ENCODE assay signal across 11 mouse cellular contexts in genomic region chr9:75760075-75760474, GRCm38 (mm10). TPM values are rescaled to one million over a fixed set of nuclear protein-coding genes. Genes with fewer than 3 reads are reported as not detected.
A peak's percentile ranks its signal among the peaks of the same experiment; 100 is the strongest.
DNase-seq lines count a peak whose midpoint lies in the region; ATAC-seq and TF ChIP-seq lines count a peak whose summit lies in the region.
"Had no signal": no experiment of that assay in that cellular context is flagged by ENCODE, and none has a peak within 500 bp of the region (broad histone marks: within the 10 kb centered on the region; RNA-seq: fewer than 3 reads in every experiment).

No protein-coding gene starts in this region.

- 19% methylated on average over 5 of the region's 5 CpGs for WGBS in hindbrain, postnatal 0 days
- 35% methylated on average over 5 of the region's 5 CpGs for WGBS in hindbrain, embryonic 13.5 days
- WGBS in neural tube, embryonic 15.5 days: 42% methylated on average over 5 of the region's 5 CpGs

- H3K4me3 ChIP-seq in hindbrain, postnatal 0 days (ENCODE audit: low read length): no peak overlapping the region
- H3K4me3 ChIP-seq in hindbrain, embryonic 13.5 days: no peak overlapping the region
- no peak overlapping the region for H3K4me3 ChIP-seq in neural tube, embryonic 15.5 days (replicated peaks)
- H3K4me3 ChIP-seq: neural tube, embryonic 12.5 days had no signal

- no peak for ATAC-seq in CD4-positive, CD25-positive, alpha-beta regulatory T cell, adult 4 months
- ATAC-seq in hindbrain, postnatal 0 days: no peak
- no peak for ATAC-seq in hindbrain, embryonic 13.5 days (ENCODE audit: low FRiP score)
- no peak for ATAC-seq in neural tube, embryonic 15.5 days (ENCODE audit: low FRiP score)
- ATAC-seq: inflammation-experienced regulatory T-cells, adult 6 months had no signal

- no peaks in the 10 kb centered on the region for H3K4me1 ChIP-seq in hindbrain, postnatal 0 days (ENCODE audit: insufficient read depth, low read length)
- no peaks in the 10 kb centered on the region for H3K4me1 ChIP-seq in hindbrain, embryonic 13.5 days (replicated peaks)
- H3K4me1 ChIP-seq in neural tube, embryonic 15.5 days: no peaks in the 10 kb centered on the region
- H3K4me1 ChIP-seq: neural tube, embryonic 12.5 days had no signal

- no peaks in the 10 kb centered on the region for H3K36me3 ChIP-seq in hindbrain, postnatal 0 days (ENCODE audit: insufficient read depth, low read length)
- no peaks in the 10 kb centered on the region for H3K36me3 ChIP-seq in hindbrain, embryonic 13.5 days
- no peaks in the 10 kb centered on the region for H3K36me3 ChIP-seq in neural tube, embryonic 15.5 days
- H3K36me3 ChIP-seq: neural tube, embryonic 12.5 days had no signal

- no peak overlapping the region for H3K27ac ChIP-seq in hindbrain, postnatal 0 days
- no peak overlapping the region for H3K27ac ChIP-seq in hindbrain, embryonic 13.5 days
- no peak overlapping the region for H3K27ac ChIP-seq in neural tube, embryonic 15.5 days (replicated peaks)
- H3K27ac ChIP-seq: neural tube, embryonic 12.5 days had no signal

- H3K9ac ChIP-seq in hindbrain, postnatal 0 days (replicated peaks; ENCODE audit: low read length): no peak overlapping the region
- H3K9ac ChIP-seq in hindbrain, embryonic 13.5 days: no peak overlapping the region
- H3K9ac ChIP-seq in neural tube, embryonic 15.5 days (replicated peaks): no peak overlapping the region
- H3K9ac ChIP-seq: neural tube, embryonic 12.5 days had no signal

- TF ChIP-seq CTCF in hindbrain, postnatal 0 days (IDR thresholded peaks at IDR 0.05; ENCODE audit: low read depth): peak; percentile 70

- no peaks in the 10 kb centered on the region for H3K27me3 ChIP-seq in hindbrain, postnatal 0 days (ENCODE audit: insufficient read depth, low read length)
- no peaks in the 10 kb centered on the region for H3K27me3 ChIP-seq in hindbrain, embryonic 13.5 days
- no peaks in the 10 kb centered on the region for H3K27me3 ChIP-seq in neural tube, embryonic 15.5 days (replicated peaks)
- H3K27me3 ChIP-seq: neural tube, embryonic 12.5 days had no signal

- no peaks in the 10 kb centered on the region for H3K9me3 ChIP-seq in hindbrain, postnatal 0 days (ENCODE audit: low read length)
- H3K9me3 ChIP-seq in hindbrain, embryonic 13.5 days: no peaks in the 10 kb centered on the region
- H3K9me3 ChIP-seq in neural tube, embryonic 15.5 days (replicated peaks): no peaks in the 10 kb centered on the region
- H3K9me3 ChIP-seq: neural tube, embryonic 12.5 days had no signal

- no peak overlapping the region for H3K4me2 ChIP-seq in hindbrain, postnatal 0 days (ENCODE audit: low read depth, low read length)
- no peak overlapping the region for H3K4me2 ChIP-seq in hindbrain, embryonic 13.5 days
- no peak overlapping the region for H3K4me2 ChIP-seq in neural tube, embryonic 15.5 days
- H3K4me2 ChIP-seq: neural tube, embryonic 12.5 days had no signal

- DNase-seq in CD4-positive, CD25-positive, alpha-beta regulatory T cell, adult 2 months (ENCODE audit: low read depth, low spot score): peak; percentile 26
- peak; percentile 55 for DNase-seq in hindbrain, postnatal 0 days (ENCODE audit: low spot score)
- peak; percentile 18 for DNase-seq in neural tube, embryonic 10.5 days (ENCODE audit: extremely low spot score, low spot score)
- peak; percentile 4 for DNase-seq in naive thymus-derived CD4-positive, alpha-beta T cell, adult 2 months (ENCODE audit: low read depth)
- no peak for DNase-seq in urinary bladder, adult 2 months (ENCODE audit: low spot score)
- DNase-seq: gastrocnemius, postnatal 14 days had no signal

RNA-seq across cellular contexts. Expression of gene Bmp5, which starts 15.1 kb away (rescaled TPM):
- not detected for polyA plus RNA-seq in CD4-positive, CD25-positive, alpha-beta regulatory T cell, adult 4 months (2017; shearing (Covaris generic))
- 1.8 and 1.9 TPM in 2 replicates for total RNA-seq in hindbrain, postnatal 0 days (2014; rRNA removed)
- 2.3 and 2.4 TPM in 2 replicates for polyA plus RNA-seq in hindbrain, postnatal 0 days (2015; fragmentation: Nextera tagmentation; extraction: Ambion mirVana)
- 4.2 and 4.9 TPM in 2 replicates for polyA plus RNA-seq in hindbrain, embryonic 13.5 days (2015; fragmentation: Nextera tagmentation; extraction: Ambion mirVana)
- 2.7 and 3.3 TPM in 2 replicates for polyA plus RNA-seq in neural tube, embryonic 15.5 days (2015; fragmentation: Nextera tagmentation; extraction: Ambion mirVana)
- polyA plus RNA-seq in urinary bladder, adult 2 months (2012; rRNA removed): 32.3 and 39.4 TPM in 2 replicates
- polyA plus RNA-seq: inflammation-experienced regulatory T-cells, adult 6 months had no signal
